Mouse (Mus musculus) embryonic facial prominence, embryonic 14.5 days (tissue): ENCODE data around the gene Gm6309. TPM values are rescaled to one million over a fixed set of nuclear protein-coding genes. Genes with fewer than 3 reads are reported as not detected.

Experiments
- polyA plus RNA-seq: library from polyadenylated mRNA; unstranded; fragments of >200 nt; fragmentation: Nextera tagmentation; extraction: Ambion mirVana; gene quantifications from 2 replicates; pipeline ENCODE4 v1.2.1, GENCODE M21; 2014

Gm6309 gene
- polyA plus RNA-seq, 1 experiment from 2014 or later, result not detected

Other genes starting within 250 kb of the Gm6309 start
- gene Cyp3a25, start 161.1 kb downstream of the Gm6309 start, polyA plus RNA-seq, result not detected in 2 replicates
- gene Cyp3a59, start 91.5 kb downstream of the Gm6309 start, polyA plus RNA-seq, result not detected in 2 replicates
- not detected in 2 replicates for gene Gm5565, start 10.2 kb downstream of the Gm6309 start, polyA plus RNA-seq
- not detected in 2 replicates for gene 1700001J03Rik, start 14.6 kb upstream of the Gm6309 start, polyA plus RNA-seq
- gene Rnf6, start 50.8 kb upstream of the Gm6309 start, polyA plus RNA-seq, result 41.5 and 41.6 TPM in 2 replicates
- 23.7 and 26.1 TPM in 2 replicates for gene Cdk8, start 60.5 kb upstream of the Gm6309 start, polyA plus RNA-seq
- gene Wasf3, start 214.3 kb upstream of the Gm6309 start, polyA plus RNA-seq, result 1.6 and 1.7 TPM in 2 replicates